Mouse (Mus musculus) liver, embryonic 14.5 days (tissue): Measurements from ENCODE around the gene Gm28230. TPM values are rescaled to one million over a fixed set of nuclear protein-coding genes. Genes with fewer than 3 reads are reported as not detected.

Experiments used
- ATAC-seq: fragments of 200-750 bp; cut with Nextera tagmentation; 2 replicates; pipeline ENCODE4 v1.8.0; 2017; ENCODE audit warnings: moderate number of reproducible peaks, mild to moderate bottlenecking, moderate library complexity; ENCODE audit not compliant: insufficient read depth
- DNase-seq, 3 experiments: peaks; one replicate each; pipeline ENCODE4 v3.0.0-alpha.2; 2012 to 2013; ENCODE audit warnings: low read depth in 3 of 3, low spot score in 3 of 3
- H3K27ac ChIP-seq: fragments of 300-500 bp; sonication (generic); 2 replicates; pipeline ENCODE4 v1.5.1; 2014; ENCODE audit warnings: moderate library complexity, mild to moderate bottlenecking, control low read depth, inconsistent platforms
- H3K27me3 ChIP-seq: fragments of 300-500 bp; sonication (generic); 2 replicates; pipeline ENCODE4 v1.6.1; 2014; ENCODE audit warnings: mild to moderate bottlenecking, low read length, moderate library complexity; ENCODE audit not compliant: control insufficient read depth, insufficient read depth
- H3K36me3 ChIP-seq: fragments of 300-500 bp; sonication (generic); replicated peaks from 2 replicates; pipeline ENCODE4 v1.6.1; 2014; ENCODE audit warnings: low read depth; ENCODE audit not compliant: control insufficient read depth, insufficient read depth
- H3K4me1 ChIP-seq, 2 experiments: fragments of 200-500 bp in 1 of 2; fragments of 300-500 bp in 1 of 2; sonication (generic) in 1 of 2; replicated peaks; 2 replicates each; pipeline ENCODE4 v1.6.1; 2012 to 2014; ENCODE audit warnings: antibody characterized with exemption in 1 of 2, inconsistent platforms in 1 of 2, low read length in 1 of 2; ENCODE audit not compliant: control insufficient read depth in 2 of 2, insufficient read depth in 2 of 2
- H3K4me2 ChIP-seq: fragments of 300-500 bp; sonication (generic); 2 replicates; pipeline ENCODE4 v1.6.1; 2014; ENCODE audit warnings: low read depth, mild to moderate bottlenecking, control low read depth, moderate library complexity
- H3K4me3 ChIP-seq, 2 experiments: fragments of 200-500 bp in 1 of 2; fragments of 300-500 bp in 1 of 2; sonication (generic) in 1 of 2; 2 replicates each; pipeline ENCODE4 v1.5.1; 2012 to 2014; ENCODE audit warnings: low read depth in 2 of 2, low read length in 2 of 2, mild to moderate bottlenecking in 2 of 2, control low read depth in 1 of 2, inconsistent platforms in 1 of 2, moderate library complexity in 1 of 2; ENCODE audit not compliant: insufficient read depth in 1 of 2
- H3K9ac ChIP-seq: fragments of 300-500 bp; sonication (generic); replicated peaks from 2 replicates; pipeline ENCODE4 v1.6.1; 2014; ENCODE audit warnings: mild to moderate bottlenecking, control low read depth, moderate library complexity
- H3K9me3 ChIP-seq: fragments of 300-500 bp; sonication (generic); 2 replicates; pipeline ENCODE4 v1.6.1; 2016; ENCODE audit warnings: low read length, mixed read lengths; ENCODE audit not compliant: control insufficient read depth
- CTCF ChIP-seq: IDR thresholded peaks from 2 replicates; pipeline ENCODE4 v1.5.1; 2016; ENCODE audit warnings: antibody characterized with exemption, low read depth, control low read depth
- EP300 ChIP-seq: IDR thresholded peaks from 2 replicates; pipeline ENCODE4 v1.6.1; 2016; ENCODE audit warnings: antibody characterized with exemption, low read depth
- WGBS: fragments of 180-500 bp; shearing (Covaris S2); extraction: QIAGEN DNeasy Blood & Tissue Kit; methylation state at CpG from one replicate; pipeline ENCODE4 v1.1.7; 2014; ENCODE audit not compliant: insufficient replicate concordance; 5-methylcytosine and 5-hydroxymethylcytosine counted together
- polyA plus RNA-seq, 2 experiments: library from polyadenylated mRNA; depleted of rRNA in 1 of 2; stranded (reverse) in 1 of 2; unstranded in 1 of 2; fragments of >200 nt; fragmentation: Nextera tagmentation in 1 of 2; extraction: Ambion mirVana in 1 of 2; gene quantifications; 2 replicates each; pipeline versions ENCODE4 v1.2.1 to v1.2.3; 2012 to 2014

The Gm28230 gene
- polyA plus RNA-seq, 2 experiments: not detected

DNA sequence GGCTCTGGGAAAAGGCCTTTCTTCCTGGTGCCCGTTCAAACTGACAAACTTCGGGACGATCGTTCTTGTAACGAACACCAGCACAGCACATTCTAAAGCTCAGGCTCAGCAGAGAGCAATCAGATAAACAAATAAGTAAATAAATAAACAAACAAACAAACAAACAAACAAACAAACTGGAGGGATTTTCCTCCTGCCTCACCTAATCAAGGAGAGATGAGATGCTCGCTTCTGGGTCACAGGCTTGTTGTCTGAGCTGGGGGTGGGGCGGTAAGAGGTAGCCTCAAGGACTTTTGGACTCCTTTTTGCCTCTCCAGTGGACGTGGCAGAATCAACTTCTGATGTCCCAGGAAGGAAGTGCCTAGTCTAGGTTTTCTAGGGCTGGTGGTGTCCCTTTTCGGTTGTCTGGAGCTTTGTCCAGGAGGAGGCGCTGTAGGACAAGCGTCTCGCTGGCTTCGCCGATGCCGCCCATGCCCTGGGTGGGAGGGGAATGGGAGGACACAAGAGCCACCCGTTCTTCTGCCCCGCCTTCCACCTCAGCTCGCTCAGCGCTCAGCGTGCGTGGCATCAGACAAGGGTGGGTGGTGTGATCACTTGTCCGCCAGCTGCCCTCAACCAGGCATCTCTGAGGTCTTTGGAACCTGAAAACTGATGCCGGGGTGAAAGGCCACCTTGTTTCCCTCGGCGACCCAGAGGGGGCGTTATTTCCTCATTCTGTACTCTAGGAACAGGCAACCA, 10.9 kb upstream of the Gm28230 start:
- Histone ChIP-seq H3K4me2 (no peak overlapping the region), H3K9me3 (no peaks in the 10 kb centered on the region), H3K4me3 (no peak overlapping the region), H3K27me3 (peaks cover 65% of the 10 kb centered on the region), H3K4me1 (no peaks in the 10 kb centered on the region), H3K36me3 (no peaks in the 10 kb centered on the region), H3K27ac (no peak overlapping the region), H3K9ac (no peak overlapping the region)
- 0 out of 2 replicates have a peak, but pooled peaks have one; percentile 28 for ATAC-seq
- DNase-seq: peak in 2 of 3 experiments; percentile 29 to 30
- WGBS: 2% methylated on average over 26 of the region's 26 CpGs
- peak; percentile 84 for TF ChIP-seq CTCF
- no peak for TF ChIP-seq EP300

DNA sequence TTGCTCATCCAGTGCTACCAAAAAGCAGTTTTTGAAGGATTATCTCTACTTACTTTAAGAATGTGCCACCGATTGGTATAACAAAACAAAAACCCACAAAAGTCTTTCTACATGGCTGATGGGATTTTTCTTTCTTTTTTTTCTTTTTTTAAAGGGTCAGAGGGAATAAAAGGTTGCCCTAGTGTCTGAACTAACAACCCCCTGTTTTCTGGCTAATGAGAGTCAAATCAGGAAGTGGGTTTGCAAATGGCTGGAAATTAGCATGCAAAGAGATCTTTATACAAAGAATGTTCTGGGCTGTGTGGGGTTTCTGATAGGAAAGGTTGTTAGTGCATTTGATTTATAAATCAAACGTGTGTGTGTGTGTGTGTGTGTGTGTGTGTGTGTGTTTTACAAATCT, 6.1 kb upstream of the Gm28230 start:
- Histone ChIP-seq H3K4me1 (no peaks in the 10 kb centered on the region), H3K36me3 (no peaks in the 10 kb centered on the region), H3K27ac (no peak overlapping the region), H3K27me3 (peaks cover 59% of the 10 kb centered on the region), H3K4me2 (no peak overlapping the region), H3K9me3 (no peaks in the 10 kb centered on the region), H3K9ac (no peak overlapping the region), H3K4me3 (no peak overlapping the region)
- WGBS: 2% methylated on average over 2 of the region's 2 CpGs
- DNase-seq (no peak), ATAC-seq (no peak)
- TF ChIP-seq CTCF: no peak
- TF ChIP-seq EP300: no peak

GRCm38 (mm10) chr2:74720955-74721491, 5.5 kb upstream of the Gm28230 start:
- no peak overlapping the region for H3K27ac ChIP-seq

GRCm38 (mm10) chr2:74721882-74722281, 4.6 kb upstream of the Gm28230 start:
- Histone ChIP-seq H3K27ac (no peak overlapping the region), H3K4me3 (no peak overlapping the region), H3K9ac (no peak overlapping the region), H3K4me2 (no peak overlapping the region), H3K27me3 (peaks cover 64% of the 10 kb centered on the region), H3K36me3 (no peaks in the 10 kb centered on the region), H3K4me1 (no peaks in the 10 kb centered on the region), H3K9me3 (no peaks in the 10 kb centered on the region)
- WGBS: 23% methylated on average over 6 of the region's 6 CpGs
- no peak for ATAC-seq
- no peak for DNase-seq
- TF ChIP-seq EP300: no peak
- TF ChIP-seq CTCF: no peak

More at GRCm38 (mm10) chr2:74720955-74721491, 5.5 kb upstream of the Gm28230 start:
- H3K36me3 ChIP-seq: no peaks in the 10 kb centered on the region
- TF ChIP-seq CTCF (no peak), EP300 (no peak)
- no peaks in the 10 kb centered on the region for H3K9me3 ChIP-seq
- H3K4me3 ChIP-seq: no peak overlapping the region
- 49% methylated on average over 5 of the region's 5 CpGs for WGBS
- H3K4me1 ChIP-seq: no peaks in the 10 kb centered on the region
- H3K27me3 ChIP-seq: peaks cover 59% of the 10 kb centered on the region
- no peak for DNase-seq
- ATAC-seq: no peak
- no peak overlapping the region for H3K9ac ChIP-seq
- H3K4me2 ChIP-seq: no peak overlapping the region

- WGBS: 16% methylated on average over 8 of the region's 8 CpGs
- no peaks in the 10 kb centered on the region for H3K4me1 ChIP-seq
- no peak for ATAC-seq
- H3K4me2 ChIP-seq: no peak overlapping the region
- DNase-seq: no peak
- no peaks in the 10 kb centered on the region for H3K9me3 ChIP-seq
- H3K4me3 ChIP-seq: no peak overlapping the region
- H3K27me3 ChIP-seq: peaks cover 75% of the 10 kb centered on the region
- TF ChIP-seq CTCF: no peak
- TF ChIP-seq EP300: no peak
- H3K9ac ChIP-seq: no peak overlapping the region
- H3K27ac ChIP-seq: no peak overlapping the region
- no peaks in the 10 kb centered on the region for H3K36me3 ChIP-seq
Observed at GRCm38 (mm10) chr2:74722949-74723348, 3.6 kb upstream of the Gm28230 start.
